Mouse (Mus musculus): Measurements from ENCODE around the gene Tmem59.

DNA sequence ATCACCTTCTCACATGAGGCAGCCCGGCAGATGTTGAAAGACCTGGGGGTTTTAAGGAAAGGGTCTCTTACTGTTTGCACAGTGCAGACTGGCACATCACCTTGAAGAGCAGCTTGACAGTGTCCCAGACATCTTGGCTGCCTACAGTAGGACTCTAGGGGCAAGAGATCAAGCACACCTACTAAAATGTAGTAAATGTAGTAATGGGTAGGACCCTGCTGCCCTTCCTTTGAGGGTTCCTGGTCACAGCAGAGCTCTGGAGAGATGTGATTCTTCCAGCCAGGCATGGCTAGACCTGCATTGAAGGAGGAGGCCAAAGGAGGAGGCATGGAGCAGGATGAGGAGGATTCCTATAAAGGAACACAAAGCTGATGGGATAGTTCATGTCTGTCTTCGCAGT is 28.8 kb downstream of the Tmem59 start:
- TF ChIP-seq MXI1 (IDR thresholded peaks at IDR 0.05; ENCODE audit: low read depth, low read length) (no peak), ELF1 (IDR thresholded peaks at IDR 0.05; ENCODE audit: low read depth, low read length) (no peak), ZNF384 (IDR thresholded peaks at IDR 0.05; ENCODE audit: low read depth, low read length) (no peak), E2F4 (IDR thresholded peaks at IDR 0.05; ENCODE audit: borderline replicate concordance, low read depth, low read length) (no peak), CTCF (IDR thresholded peaks at IDR 0.05 in 2 of 3, conservative IDR thresholded peaks at IDR 0.05 in 1 of 3; ENCODE audit: control insufficient read depth in 1 of 3, insufficient read depth in 1 of 3, low read depth in 2 of 3, low read length in 3 of 3, poor library complexity in 1 of 3, severe bottlenecking in 1 of 3) (no peak), ZMIZ1 (IDR thresholded peaks at IDR 0.05; ENCODE audit: low read depth, low read length) (no peak)

Measured in MEL (cell line).